In genomic region chr10:81351678-81352291, GRCm38 (mm10) we compare ENCODE assay signal across 10 mouse cellular contexts. TPM values are rescaled to one million over a fixed set of nuclear protein-coding genes. Genes with fewer than 3 reads are reported as not detected.
DNase-seq lines count a peak whose midpoint lies in the region; ATAC-seq and TF ChIP-seq lines count a peak whose summit lies in the region.
"Had no signal": no experiment of that assay in that cellular context is flagged by ENCODE, and none has a peak within 500 bp of the region (broad histone marks: within the 10 kb centered on the region; RNA-seq: fewer than 3 reads in every experiment).

No protein-coding gene starts in this region.

- DNase-seq in forebrain, embryonic 10.5 days (ENCODE audit: extremely low spot score, low spot score) = no peak
- no peak for DNase-seq in forebrain, postnatal 0 days
- DNase-seq in induced T-regulatory cell, adult 2 months (ENCODE audit: low read depth) = peak; percentile 91
- DNase-seq in spleen, postnatal 10 days (ENCODE audit: low spot score in 2 of 2) = peak; percentile 58 to 84
- no peak for DNase-seq in ovary, adult 18-20 months (ENCODE audit: low spot score)
- DNase-seq in urinary bladder, postnatal 25 days (ENCODE audit: low spot score) = no peak
- DNase-seq in urinary bladder, postnatal 14 days (ENCODE audit: low spot score) = no peak
- DNase-seq: cerebellum, postnatal 36 days had no signal

- no peak overlapping the region for H3K27ac ChIP-seq in forebrain, embryonic 10.5 days
- no peak overlapping the region for H3K27ac ChIP-seq in forebrain, postnatal 0 days (ENCODE audit: low read depth, low read length)
- H3K27ac ChIP-seq in ES-Bruce4 (ENCODE audit: insufficient read depth, low read length) = peak overlapping the region; percentile 88

- peak; percentile 29 for TF ChIP-seq POLR2A in ES-Bruce4 (IDR thresholded peaks at IDR 0.05; ENCODE audit: insufficient read depth, low read length)

- H3K4me2 ChIP-seq in forebrain, postnatal 0 days (ENCODE audit: low read depth) = no peak overlapping the region

- H3K4me1 ChIP-seq in forebrain, embryonic 10.5 days = peaks cover 63% of the 10 kb centered on the region
- no peaks in the 10 kb centered on the region for H3K4me1 ChIP-seq in forebrain, postnatal 0 days (ENCODE audit: insufficient read depth)
- H3K4me1 ChIP-seq in ES-Bruce4 (ENCODE audit: control insufficient read depth, insufficient read depth, low read length) = peaks cover 4% of the 10 kb centered on the region

- H3K9ac ChIP-seq in forebrain, postnatal 0 days = no peak overlapping the region
- peak overlapping the region; percentile 81 for H3K9ac ChIP-seq in ES-Bruce4 (ENCODE audit: low read depth, poor library complexity, severe bottlenecking)

- peak overlapping the region; percentile 0; the same call in 1 of the 2 replicates for H3K4me3 ChIP-seq in forebrain, embryonic 10.5 days
- no peak overlapping the region for H3K4me3 ChIP-seq in forebrain, postnatal 0 days (ENCODE audit: low read depth, low read length)
- H3K4me3 ChIP-seq in ES-Bruce4 (ENCODE audit: low read depth, low read length) = peak overlapping the region; percentile 80

- ATAC-seq in forebrain, postnatal 0 days = no peak
- ATAC-seq: Patski had no signal

- no peaks in the 10 kb centered on the region for H3K9me3 ChIP-seq in forebrain, embryonic 10.5 days
- H3K9me3 ChIP-seq in forebrain, postnatal 0 days (ENCODE audit: low read length) = no peaks in the 10 kb centered on the region
- H3K9me3 ChIP-seq in ES-Bruce4 (replicated peaks; ENCODE audit: control insufficient read depth, insufficient read depth, low read length, poor library complexity, severe bottlenecking) = no peaks in the 10 kb centered on the region

- 0 out of 2 replicates have a peak, but pooled peaks have one; percentile 12 for TF ChIP-seq EP300 in ES-Bruce4 (IDR thresholded peaks at IDR 0.05; ENCODE audit: insufficient read depth, low read depth, low read length)

- H3K27me3 ChIP-seq in forebrain, embryonic 10.5 days (ENCODE audit: poor library complexity, severe bottlenecking) = peaks cover 34% of the 10 kb centered on the region
- H3K27me3 ChIP-seq in forebrain, postnatal 0 days (ENCODE audit: insufficient read depth, low read length) = no peaks in the 10 kb centered on the region
- no peaks in the 10 kb centered on the region for H3K27me3 ChIP-seq in ES-Bruce4 (ENCODE audit: control insufficient read depth, insufficient read depth, low read length, poor library complexity, severe bottlenecking)
- H3K27me3 ChIP-seq: Patski had no signal

- peaks cover 21% of the 10 kb centered on the region for H3K36me3 ChIP-seq in forebrain, embryonic 10.5 days (replicated peaks)
- no peaks in the 10 kb centered on the region for H3K36me3 ChIP-seq in forebrain, postnatal 0 days (ENCODE audit: insufficient read depth)
- H3K36me3 ChIP-seq in ES-Bruce4 (ENCODE audit: control insufficient read depth, insufficient read depth, low read length, poor library complexity, severe bottlenecking) = 0 out of 2 replicates have a peak, but pooled peaks cover 3% of the 10 kb centered on the region

- 25% methylated on average over 9 of the region's 9 CpGs for WGBS in forebrain, embryonic 10.5 days
- 30% methylated on average over 9 of the region's 9 CpGs for WGBS in forebrain, postnatal 0 days

- no peak for TF ChIP-seq CTCF in forebrain, postnatal 0 days (IDR thresholded peaks at IDR 0.05; ENCODE audit: low read depth)
- TF ChIP-seq CTCF in ES-Bruce4 (IDR thresholded peaks at IDR 0.05; ENCODE audit: low read depth, low read length) = no peak

RNA-seq across cellular contexts. Expression of gene Hmg20b, which starts 1.5 kb away (rescaled TPM):
- 101 and 108 TPM in 2 replicates for polyA plus RNA-seq in forebrain, embryonic 10.5 days (2016; fragmentation: Nextera tagmentation; extraction: Ambion mirVana)
- 15.1 and 21.6 TPM in 2 replicates for total RNA-seq in forebrain, postnatal 0 days (2014; rRNA removed)
- 25.1 and 25.2 TPM in 2 replicates for polyA plus RNA-seq in forebrain, postnatal 0 days (2015; fragmentation: Nextera tagmentation; extraction: Ambion mirVana)
- 51.8 and 57.3 TPM in 2 replicates for polyA plus RNA-seq in ES-Bruce4 (2011; ENCODE audit: insufficient read depth, insufficient read length, low read depth, missing spikeins)

RNA-seq across cellular contexts. Expression of gene Mfsd12, which starts 5.5 kb away (rescaled TPM):
- polyA plus RNA-seq in forebrain, embryonic 10.5 days (2016; fragmentation: Nextera tagmentation; extraction: Ambion mirVana) = 6.7 and 7.5 TPM in 2 replicates
- total RNA-seq in forebrain, postnatal 0 days (2014; rRNA removed) = 19.8 and 23.4 TPM in 2 replicates
- 10.1 TPM in 2 replicates for polyA plus RNA-seq in forebrain, postnatal 0 days (2015; fragmentation: Nextera tagmentation; extraction: Ambion mirVana)
- polyA plus RNA-seq in ES-Bruce4 (2011; ENCODE audit: insufficient read depth, insufficient read length, low read depth, missing spikeins) = 13.7 and 15.3 TPM in 2 replicates

RNA-seq across cellular contexts. Expression of gene Gipc3, which starts 8.7 kb away (rescaled TPM):
- not detected in 2 replicates for polyA plus RNA-seq in forebrain, embryonic 10.5 days (2016; fragmentation: Nextera tagmentation; extraction: Ambion mirVana)
- 0.15 TPM in 1 of 2 replicates, not detected in the other for total RNA-seq in forebrain, postnatal 0 days (2014; rRNA removed)
- polyA plus RNA-seq in forebrain, postnatal 0 days (2015; fragmentation: Nextera tagmentation; extraction: Ambion mirVana) = not detected in 2 replicates
- 1.0 and 1.2 TPM in 2 replicates for polyA plus RNA-seq in ES-Bruce4 (2011; ENCODE audit: insufficient read depth, insufficient read length, low read depth, missing spikeins)

RNA-seq across cellular contexts. Expression of gene 4930404N11Rik, which starts 13.8 kb away (rescaled TPM):
- 0.35 and 0.52 TPM in 2 replicates for polyA plus RNA-seq in forebrain, embryonic 10.5 days (2016; fragmentation: Nextera tagmentation; extraction: Ambion mirVana)
- not detected in 2 replicates for total RNA-seq in forebrain, postnatal 0 days (2014; rRNA removed)
- polyA plus RNA-seq in forebrain, postnatal 0 days (2015; fragmentation: Nextera tagmentation; extraction: Ambion mirVana) = 0.16 and 0.20 TPM in 2 replicates
- polyA plus RNA-seq in ES-Bruce4 (2011; ENCODE audit: insufficient read depth, insufficient read length, low read depth, missing spikeins) = not detected in 2 replicates

RNA-seq across cellular contexts. Expression of gene Tbxa2r, which starts 23.3 kb away (rescaled TPM):
- polyA plus RNA-seq in forebrain, embryonic 10.5 days (2016; fragmentation: Nextera tagmentation; extraction: Ambion mirVana) = 2.4 and 3.0 TPM in 2 replicates
- total RNA-seq in forebrain, postnatal 0 days (2014; rRNA removed) = 2.4 and 3.9 TPM in 2 replicates
- polyA plus RNA-seq in forebrain, postnatal 0 days (2015; fragmentation: Nextera tagmentation; extraction: Ambion mirVana) = 3.3 and 3.4 TPM in 2 replicates
- 0.57 and 1.5 TPM in 2 replicates for polyA plus RNA-seq in ES-Bruce4 (2011; ENCODE audit: insufficient read depth, insufficient read length, low read depth, missing spikeins)
- polyA plus RNA-seq: Patski had no signal

Comparison
In these comparisons a context has a peak if more than half of its experiments do, and no peak if none do; other contexts are left out.
1. DNase-seq: peak in induced T-regulatory cell, adult 2 months (single experiment) and spleen, postnatal 10 days (2 of 2); none in forebrain, embryonic 10.5 days (single experiment), forebrain, postnatal 0 days (single experiment), ovary, adult 18-20 months (single experiment), urinary bladder, postnatal 25 days (single experiment) and urinary bladder, postnatal 14 days (single experiment).